Mouse (Mus musculus): Measurements from ENCODE around the gene Apol6.

DNA sequence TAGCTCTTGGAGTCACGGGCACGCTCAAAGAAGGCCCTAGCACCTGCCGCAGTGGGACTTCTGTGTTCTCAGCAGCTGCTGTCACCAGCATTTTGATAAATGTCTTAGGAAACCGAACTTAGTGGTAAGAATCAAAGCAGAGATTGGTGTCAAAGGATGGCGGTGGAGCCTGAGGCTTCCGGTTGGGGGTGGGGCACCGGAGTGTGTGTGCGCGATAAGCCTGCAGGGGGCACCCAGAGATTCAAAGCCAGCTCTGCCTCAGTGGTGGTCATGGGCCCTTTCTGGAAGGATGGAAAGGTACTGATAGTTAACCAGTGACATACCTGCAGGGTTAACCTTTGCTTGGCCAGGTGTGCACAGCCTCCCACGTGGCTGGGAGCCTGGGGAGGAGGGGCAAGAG, 27.0 kb downstream of the Apol6 start:
- TF ChIP-seq CTCF (IDR thresholded peaks at IDR 0.05; ENCODE audit: extremely low read depth, insufficient read depth, insufficient read length, insufficient replicate concordance) = 0 out of 2 replicates have a peak, but pooled peaks have one; percentile 9
- TF ChIP-seq POLR2A (IDR thresholded peaks at IDR 0.05; ENCODE audit: low read depth, low read length) = no peak

Measured in spleen, adult 2 months (tissue).